Mouse (Mus musculus): ENCODE results near the gene Iqschfp.
A peak's percentile ranks its signal among the peaks of the same experiment; 100 is the strongest.

Gene Iqschfp

GRCm38 (mm10) chr3:68596938-68597337, 704.9 kb downstream of the Iqschfp start:
- no peak for DNase-seq (ENCODE audit: low read depth)

- no peak for DNase-seq (ENCODE audit: low read depth)
These were observed 710.9 kb downstream of the Iqschfp start for GRCm38 (mm10) chr3:68602891-68603290.

GRCm38 (mm10) chr3:68604467-68604866, 712.4 kb downstream of the Iqschfp start:
- DNase-seq (ENCODE audit: low read depth): no peak

- DNase-seq (ENCODE audit: low read depth): no peak
These were observed 712.9 kb downstream of the Iqschfp start for GRCm38 (mm10) chr3:68604962-68605361.

GRCm38 (mm10) chr3:68605942-68606603, 714.0 kb downstream of the Iqschfp start:
- DNase-seq (ENCODE audit: low read depth): no peak

- no peak for DNase-seq (ENCODE audit: low read depth)
These were observed 714.7 kb downstream of the Iqschfp start for GRCm38 (mm10) chr3:68606730-68607129.

- DNase-seq (ENCODE audit: low read depth): no peak
These were observed 715.3 kb downstream of the Iqschfp start for GRCm38 (mm10) chr3:68607336-68607735.

GRCm38 (mm10) chr3:68608848-68609497, 716.9 kb downstream of the Iqschfp start:
- DNase-seq (ENCODE audit: low read depth): no peak

- DNase-seq (ENCODE audit: low read depth): no peak
These were observed 718.0 kb downstream of the Iqschfp start for GRCm38 (mm10) chr3:68610011-68610410.

GRCm38 (mm10) chr3:68610598-68611261, 718.7 kb downstream of the Iqschfp start:
- DNase-seq (ENCODE audit: low read depth): no peak

- peak; percentile 13 for DNase-seq (ENCODE audit: low read depth)
These were observed 723.2 kb downstream of the Iqschfp start for GRCm38 (mm10) chr3:68615042-68615810.

GRCm38 (mm10) chr3:68616363-68616762, 724.3 kb downstream of the Iqschfp start:
- DNase-seq (ENCODE audit: low read depth): peak; percentile 15

GRCm38 (mm10) chr3:68617708-68618107, 725.7 kb downstream of the Iqschfp start:
- DNase-seq (ENCODE audit: low read depth): no peak

GRCm38 (mm10) chr3:68619097-68619496, 727.1 kb downstream of the Iqschfp start:
- no peak for DNase-seq (ENCODE audit: low read depth)

- no peak for DNase-seq (ENCODE audit: low read depth)
These were observed 729.9 kb downstream of the Iqschfp start for GRCm38 (mm10) chr3:68621971-68622370.

- DNase-seq (ENCODE audit: low read depth): no peak
These were observed 731.0 kb downstream of the Iqschfp start for GRCm38 (mm10) chr3:68623036-68623435.

GRCm38 (mm10) chr3:68624471-68624870, 732.4 kb downstream of the Iqschfp start:
- DNase-seq (ENCODE audit: low read depth): no peak

- no peak for DNase-seq (ENCODE audit: low read depth)
These were observed 738.2 kb downstream of the Iqschfp start for GRCm38 (mm10) chr3:68630261-68630660.

GRCm38 (mm10) chr3:68630821-68631220, 738.8 kb downstream of the Iqschfp start:
- no peak for DNase-seq (ENCODE audit: low read depth)

- DNase-seq (ENCODE audit: low read depth): no peak
These were observed 740.7 kb downstream of the Iqschfp start for GRCm38 (mm10) chr3:68632714-68633113.

GRCm38 (mm10) chr3:68633577-68633976, 741.5 kb downstream of the Iqschfp start:
- no peak for DNase-seq (ENCODE audit: low read depth)

- DNase-seq (ENCODE audit: low read depth): no peak
These were observed 745.9 kb downstream of the Iqschfp start for GRCm38 (mm10) chr3:68637960-68638359.
